Comparison of ENCODE assay signal across 8 mouse cellular contexts in genomic region chr7:112469817-112470216, GRCm38 (mm10). TPM values are rescaled to one million over a fixed set of nuclear protein-coding genes. Genes with fewer than 3 reads are reported as not detected.
DNase-seq lines count a peak whose midpoint lies in the region; ATAC-seq and TF ChIP-seq lines count a peak whose summit lies in the region.

No protein-coding gene starts in this region.

- intact Hi-C loops in left cerebral cortex, postnatal 14 days (cut with DNase I): loop anchor here (2.0 to 10.0 kb wide), 2 partner anchors 205 to 399 kb away; partner anchors contain the start of gene Tead1

- H3K4me1 ChIP-seq in cortical plate, adult 2 months (ENCODE audit: control insufficient read depth, insufficient read depth, low read length): no peaks in the 10 kb centered on the region
- H3K4me1 ChIP-seq in midbrain, embryonic 15.5 days: peaks cover 23% of the 10 kb centered on the region
- peaks cover 4% of the 10 kb centered on the region; the same call in 1 of the 2 replicates for H3K4me1 ChIP-seq in testis, adult 2 months (ENCODE audit: control insufficient read depth, insufficient read depth, low read length)

- H3K27me3 ChIP-seq in midbrain, embryonic 15.5 days (replicated peaks): no peaks in the 10 kb centered on the region
- H3K27me3 ChIP-seq in testis, adult 2 months (ENCODE audit: control insufficient read depth, insufficient read depth, low read length): no peaks in the 10 kb centered on the region

- 39% methylated on average over 5 of the region's 5 CpGs for WGBS in midbrain, embryonic 15.5 days

- no peaks in the 10 kb centered on the region for H3K9me3 ChIP-seq in midbrain, embryonic 15.5 days

- H3K27ac ChIP-seq in cortical plate, adult 2 months (ENCODE audit: insufficient read depth, low read length): no peak overlapping the region
- no peak overlapping the region for H3K27ac ChIP-seq in midbrain, embryonic 15.5 days
- no peak overlapping the region for H3K27ac ChIP-seq in testis, adult 2 months (ENCODE audit: control insufficient read depth, insufficient read depth, low read depth, low read length)

- peak; percentile 66 for TF ChIP-seq CTCF in cortical plate, adult 2 months (IDR thresholded peaks at IDR 0.05; ENCODE audit: extremely low read depth, insufficient read depth, low read length)
- peak; percentile 70; the same call in 1 of the 2 replicates for TF ChIP-seq CTCF in testis, adult 2 months (IDR thresholded peaks at IDR 0.05; ENCODE audit: control insufficient read depth, insufficient read depth, insufficient replicate concordance, low read depth, low read length)

- H3K36me3 ChIP-seq in midbrain, embryonic 15.5 days (replicated peaks): no peaks in the 10 kb centered on the region
- no peaks in the 10 kb centered on the region for H3K36me3 ChIP-seq in testis, adult 2 months (ENCODE audit: control insufficient read depth, insufficient read depth, low read length)

- no peak overlapping the region for H3K9ac ChIP-seq in midbrain, embryonic 15.5 days

- no peak overlapping the region for H3K4me3 ChIP-seq in cortical plate, adult 2 months (ENCODE audit: insufficient read depth, low read length)
- no peak overlapping the region for H3K4me3 ChIP-seq in midbrain, embryonic 15.5 days
- no peak overlapping the region for H3K4me3 ChIP-seq in testis, adult 2 months (ENCODE audit: control insufficient read depth, low read depth, low read length)

- peak; percentile 51 for DNase-seq in 3134 (ENCODE audit: extremely low read depth, insufficient read length, low spot score)
- peak; percentile 81 to 84 for DNase-seq in adrenal gland, adult 18-20 months (ENCODE audit: low spot score in 2 of 2)
- peak; percentile 75 for DNase-seq in gastrocnemius, adult 8-10 months (ENCODE audit: low spot score in 2 of 2)
- DNase-seq in induced T-regulatory cell, adult 2 months (ENCODE audit: low read depth): peak; percentile 49
- peak; percentile 86 for DNase-seq in left cerebral cortex, postnatal 14 days (ENCODE audit: low spot score in 2 of 2)

- ATAC-seq in midbrain, embryonic 15.5 days (replicated peaks): 0 out of 2 replicates have a peak, but pooled peaks have one; percentile 20

- no peak overlapping the region for H3K4me2 ChIP-seq in midbrain, embryonic 15.5 days

- TF ChIP-seq POLR2A in cortical plate, adult 2 months (IDR thresholded peaks at IDR 0.05; ENCODE audit: extremely low read depth, insufficient read depth, low read length): no peak
- TF ChIP-seq POLR2A in testis, adult 2 months (IDR thresholded peaks at IDR 0.05; ENCODE audit: control insufficient read depth, low read depth, low read length): no peak

RNA-seq across cellular contexts. Expression of gene Parva, which starts 42.5 kb away (rescaled TPM):
- total RNA-seq in adrenal gland, adult 18-20 months (2021): 10 to 100 TPM; 81.0 to 83.7 TPM
- polyA plus RNA-seq in cortical plate, adult 2 months (2012; rRNA removed): 44.7 and 45.0 TPM in 2 replicates
- total RNA-seq in gastrocnemius, adult 8-10 months (2022): 10 to 100 TPM in 3 of 4 experiments, 1 to 10 TPM in 1; 9.1 to 14.1 (median 11.4) TPM
- total RNA-seq in left cerebral cortex, postnatal 14 days (2021): 10 to 100 TPM; 48.0 to 51.9 TPM
- 23.9 and 25.7 TPM in 2 replicates for polyA plus RNA-seq in midbrain, embryonic 15.5 days (2015; fragmentation: Nextera tagmentation; extraction: Ambion mirVana)
- 4.3 and 5.4 TPM in 2 replicates for polyA plus RNA-seq in testis, adult 2 months (2012; rRNA removed)
